Mouse (Mus musculus) erythroblast, embryonic 14.5 days (primary cell): ENCODE measurements around the gene Ctdnep1.

Experiments
- GATA1 ChIP-seq: IDR thresholded peaks from 2 replicates; pipeline ENCODE4 v1.6.1; 2012; ENCODE audit warnings: low read length, inconsistent platforms, mixed read lengths
- TAL1 ChIP-seq: IDR thresholded peaks from 3 replicates; pipeline ENCODE4 v1.6.1; 2012; ENCODE audit warnings: low read length, inconsistent platforms, mixed read lengths

- TF ChIP-seq GATA1 (no peak), TAL1 (no peak)
Measured at GRCm38 (mm10) chr11:69938401-69938979, 42.5 kb upstream of the Ctdnep1 start.
